Mouse (Mus musculus) hindbrain, postnatal 0 days (tissue): ENCODE results near the gene Gm27027. TPM values are rescaled to one million over a fixed set of nuclear protein-coding genes. Genes with fewer than 3 reads are reported as not detected.

Experiments used
- ATAC-seq: fragments of 200-750 bp; cut with Nextera tagmentation; 2 replicates; pipeline ENCODE4 v1.8.0; 2017; ENCODE audit warnings: mild to moderate bottlenecking, moderate TSS enrichment, moderate library complexity
- DNase-seq: peaks from one replicate; pipeline ENCODE4 v3.0.0-alpha.2; 2015; ENCODE audit warnings: low spot score
- H3K27ac ChIP-seq: fragments of 300-500 bp; sonication (generic); 2 replicates; pipeline ENCODE4 v1.5.1; 2014; ENCODE audit warnings: mild to moderate bottlenecking
- H3K27me3 ChIP-seq: fragments of 300-500 bp; sonication (generic); 2 replicates; pipeline ENCODE4 v1.6.1; 2014; ENCODE audit warnings: low read length, mixed read lengths; ENCODE audit not compliant: insufficient read depth
- H3K36me3 ChIP-seq: fragments of 300-500 bp; sonication (generic); 2 replicates; pipeline ENCODE4 v1.6.1; 2014; ENCODE audit warnings: low read length, mixed read lengths; ENCODE audit not compliant: insufficient read depth
- H3K4me1 ChIP-seq: fragments of 300-500 bp; sonication (generic); 2 replicates; pipeline ENCODE4 v1.6.1; 2014; ENCODE audit warnings: antibody characterized with exemption, low read length, mixed read lengths; ENCODE audit not compliant: insufficient read depth
- H3K4me2 ChIP-seq: fragments of 300-500 bp; sonication (generic); 2 replicates; pipeline ENCODE4 v1.6.1; 2014; ENCODE audit warnings: low read depth, mild to moderate bottlenecking, low read length, moderate library complexity, mixed read lengths
- H3K4me3 ChIP-seq: fragments of 300-500 bp; sonication (generic); 2 replicates; pipeline ENCODE4 v1.5.1; 2014; ENCODE audit warnings: low read length
- H3K9ac ChIP-seq: fragments of 300-500 bp; sonication (generic); replicated peaks from 2 replicates; pipeline ENCODE4 v1.6.1; 2014; ENCODE audit warnings: mild to moderate bottlenecking, low read length, moderate library complexity, mixed read lengths
- H3K9me3 ChIP-seq: fragments of 300-500 bp; sonication (generic); 2 replicates; pipeline ENCODE4 v1.6.1; 2016; ENCODE audit warnings: low read length, mixed read lengths
- CTCF ChIP-seq: IDR thresholded peaks from 2 replicates; pipeline ENCODE4 v1.5.1; 2016; ENCODE audit warnings: antibody characterized with exemption, control low read depth, low read depth
- WGBS: fragments of 180-500 bp; shearing (Covaris S2); extraction: QIAGEN DNeasy Blood & Tissue Kit; methylation state at CpG from one replicate; pipeline ENCODE4 v1.1.7; 2014; 5-methylcytosine and 5-hydroxymethylcytosine counted together
- polyA plus RNA-seq: library from polyadenylated mRNA; unstranded; fragments of >200 nt; fragmentation: Nextera tagmentation; extraction: Ambion mirVana; gene quantifications from 2 replicates; pipeline ENCODE4 v1.2.1, GENCODE M21; 2015
- total RNA-seq: library from RNA; depleted of rRNA; stranded (reverse); fragments of >200 nt; gene quantifications from 2 replicates; pipeline ENCODE4 v1.2.3, GENCODE M21; 2014; rRNA removed

The Gm27027 gene
- total and polyA plus RNA-seq, 2 experiments from 2014 or later: not detected

DNA sequence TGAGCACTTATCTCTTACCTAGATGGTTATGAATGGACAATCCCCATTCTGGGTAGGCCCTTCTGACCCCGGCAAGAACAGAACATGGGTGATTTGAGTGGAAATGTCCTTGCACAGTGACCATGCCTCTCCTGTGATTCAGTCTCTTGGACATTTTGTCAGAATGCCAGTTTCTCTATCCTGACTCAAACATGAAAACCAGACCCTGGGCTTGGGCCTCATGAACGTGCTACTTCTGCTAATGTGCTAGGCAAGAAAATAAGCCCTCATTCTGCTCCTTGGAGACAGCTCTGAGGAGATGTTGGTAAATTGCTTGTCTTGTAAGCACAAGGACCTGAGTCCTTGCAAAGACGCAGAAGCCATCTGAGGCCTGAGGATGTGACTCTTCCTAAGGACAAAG, 77.1 kb downstream of the Gm27027 start:
- no peak for TF ChIP-seq CTCF
- DNase-seq (no peak), ATAC-seq (no peak)
- H3K36me3 ChIP-seq: no peaks in the 10 kb centered on the region
- H3K4me1 ChIP-seq: no peaks in the 10 kb centered on the region
- no peak overlapping the region for H3K4me3 ChIP-seq
- 90% methylated on average over 3 of the region's 3 CpGs for WGBS
- H3K27me3 ChIP-seq: no peaks in the 10 kb centered on the region
- H3K9ac ChIP-seq: no peak overlapping the region
- H3K4me2 ChIP-seq: no peak overlapping the region
- H3K27ac ChIP-seq: no peak overlapping the region
- H3K9me3 ChIP-seq: no peaks in the 10 kb centered on the region

DNA sequence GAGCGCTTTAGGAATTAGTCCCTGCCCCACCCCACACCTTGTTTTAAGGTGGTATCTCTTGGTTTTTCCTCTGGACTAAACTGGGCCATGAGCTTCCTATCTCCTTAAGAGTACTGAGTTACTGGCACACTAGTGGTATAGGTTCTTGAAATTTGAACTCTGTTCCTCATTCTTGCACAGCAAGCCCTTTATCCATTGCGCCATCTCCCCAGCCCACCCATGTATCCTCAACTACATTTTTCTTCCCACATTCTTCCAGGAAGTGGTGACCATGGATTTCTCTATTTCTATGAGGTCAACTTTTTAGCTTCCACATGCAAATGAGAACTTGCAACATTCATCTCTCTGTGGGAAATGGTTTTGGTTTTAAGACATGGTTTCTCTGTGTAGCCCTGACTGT, 82.6 kb downstream of the Gm27027 start:
- Histone ChIP-seq H3K9me3 (no peaks in the 10 kb centered on the region), H3K4me2 (no peak overlapping the region), H3K36me3 (no peaks in the 10 kb centered on the region), H3K4me3 (no peak overlapping the region), H3K4me1 (0 out of 2 replicates have a peak, but pooled peaks cover 6% of the 10 kb centered on the region), H3K9ac (no peak overlapping the region), H3K27me3 (no peaks in the 10 kb centered on the region), H3K27ac (no peak overlapping the region)
- WGBS: 93% methylated on average over 2 of the region's 2 CpGs
- no peak for TF ChIP-seq CTCF
- ATAC-seq (no peak), DNase-seq (no peak)

DNA sequence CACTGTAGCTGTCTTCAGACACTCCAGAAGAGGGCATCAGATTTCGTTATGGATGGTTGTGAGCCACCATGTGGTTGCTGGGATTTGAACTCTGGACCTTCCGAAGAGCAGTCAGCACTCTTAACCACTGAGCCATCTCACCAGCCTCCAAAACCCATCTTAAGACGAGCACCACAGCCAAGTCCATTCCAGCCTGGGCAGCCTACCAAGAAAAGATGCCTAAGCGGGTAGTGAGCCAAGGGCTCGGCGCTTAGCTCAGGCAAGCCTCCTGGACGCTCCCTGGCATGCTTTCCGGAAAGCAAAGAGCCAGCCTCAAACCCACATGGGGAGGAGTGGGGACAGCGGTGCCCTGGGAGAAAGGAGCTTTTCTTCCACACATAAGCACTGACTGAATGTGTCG, 84.2 kb downstream of the Gm27027 start:
- no peak overlapping the region for H3K27ac ChIP-seq
- peak; percentile 76 for DNase-seq
- H3K4me1 ChIP-seq: peaks cover 21% of the 10 kb centered on the region; the same call in 1 of the 2 replicates
- H3K4me2 ChIP-seq: no peak overlapping the region
- H3K4me3 ChIP-seq: no peak overlapping the region
- 52% methylated on average over 10 of the region's 10 CpGs for WGBS
- no peaks in the 10 kb centered on the region for H3K36me3 ChIP-seq
- TF ChIP-seq CTCF: no peak
- H3K9ac ChIP-seq: no peak overlapping the region
- peak; percentile 56; the same call in 1 of the 2 replicates for ATAC-seq
- H3K9me3 ChIP-seq: no peaks in the 10 kb centered on the region
- no peaks in the 10 kb centered on the region for H3K27me3 ChIP-seq

DNA sequence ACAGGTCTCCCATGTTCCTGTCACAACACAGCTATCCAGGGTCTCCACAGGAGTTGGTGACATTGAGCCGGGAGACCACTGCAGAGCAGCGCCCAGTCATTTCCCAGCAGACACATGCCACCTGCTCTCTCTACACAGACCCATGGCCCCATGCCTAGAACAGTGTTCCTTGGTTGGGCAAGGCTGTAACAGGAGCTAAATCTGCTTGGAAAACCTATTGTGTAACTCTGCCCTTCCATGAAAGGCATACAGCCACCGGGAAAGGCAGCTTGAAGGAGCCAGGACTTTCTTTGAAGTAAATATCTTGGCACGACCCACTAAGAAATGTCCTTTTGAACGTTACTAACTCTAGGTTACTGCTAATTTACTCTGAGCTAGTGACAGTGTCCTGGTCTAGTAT, 86.4 kb downstream of the Gm27027 start:
- ATAC-seq: peak; percentile 38; the same call in 1 of the 2 replicates

DNA sequence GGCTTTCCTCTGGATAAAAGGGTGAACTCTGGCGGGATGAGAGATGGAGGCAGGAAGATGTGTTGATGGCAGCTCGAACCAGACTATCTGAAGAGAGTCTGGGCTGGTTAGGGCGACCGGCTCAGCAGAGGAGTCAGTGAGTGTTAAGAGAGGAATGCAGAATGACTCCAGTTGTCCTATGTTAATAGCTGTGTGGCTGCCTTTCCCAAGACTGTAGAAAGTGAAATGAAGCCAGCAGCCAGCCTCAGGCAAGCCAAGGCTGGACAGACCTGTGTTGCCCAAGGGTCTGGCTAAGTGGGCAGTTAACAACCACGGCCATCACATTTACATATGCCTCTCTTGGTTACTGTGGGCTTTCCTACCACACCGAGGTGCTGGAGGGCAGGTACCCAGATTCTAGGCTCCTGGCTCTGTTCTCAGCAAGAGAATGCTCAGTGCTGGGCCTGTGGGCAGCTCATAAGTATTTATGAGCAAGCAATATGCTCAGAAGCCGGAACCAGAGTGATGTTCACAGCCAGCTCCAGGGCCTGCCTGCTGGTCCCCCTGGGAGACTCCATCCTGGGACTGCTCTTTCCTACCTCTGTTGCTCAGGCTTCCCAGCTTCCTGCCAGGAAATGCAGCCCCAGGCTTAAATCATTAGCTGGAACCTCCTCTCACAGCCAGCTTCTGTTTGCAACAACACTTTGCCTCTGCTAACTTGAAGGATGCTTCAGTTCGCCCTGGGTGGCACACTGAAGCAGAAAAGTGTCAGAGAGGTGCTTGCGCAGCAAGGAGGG, 88.4 kb downstream of the Gm27027 start:
- Histone ChIP-seq H3K9ac (no peak overlapping the region), H3K27me3 (no peaks in the 10 kb centered on the region), H3K27ac (peak overlapping the region; percentile 63), H3K4me1 (peaks cover 24% of the 10 kb centered on the region; the same call in 1 of the 2 replicates), H3K4me3 (no peak overlapping the region), H3K4me2 (no peak overlapping the region), H3K36me3 (no peaks in the 10 kb centered on the region), H3K9me3 (no peaks in the 10 kb centered on the region)
- ATAC-seq (peak; percentile 50; the same call in 1 of the 2 replicates), DNase-seq (peak; percentile 54)
- TF ChIP-seq CTCF: no peak
- 52% methylated on average over 9 of the region's 9 CpGs for WGBS

More for the DNA sequence above, 86.4 kb downstream of the Gm27027 start:
- H3K4me1 ChIP-seq: peaks cover 24% of the 10 kb centered on the region; the same call in 1 of the 2 replicates
- H3K9ac ChIP-seq: no peak overlapping the region
- TF ChIP-seq CTCF: no peak
- H3K27me3 ChIP-seq: no peaks in the 10 kb centered on the region
- H3K4me2 ChIP-seq: no peak overlapping the region
- 36% methylated on average over 5 of the region's 5 CpGs for WGBS
- no peaks in the 10 kb centered on the region for H3K36me3 ChIP-seq
- H3K27ac ChIP-seq: no peak overlapping the region; the same call in 1 of the 2 replicates
- H3K9me3 ChIP-seq: no peaks in the 10 kb centered on the region
- peak; percentile 26 for DNase-seq
- H3K4me3 ChIP-seq: no peak overlapping the region

Other genes with a start within 250 kb of the Gm27027 start
- 34.9 and 37.8 TPM in 2 replicates for gene Ext2, start 173.8 kb downstream of the Gm27027 start, total RNA-seq
- gene Ext2, start 173.8 kb downstream of the Gm27027 start, polyA plus RNA-seq: 69.8 and 70.3 TPM in 2 replicates
- gene Accs, start 146.4 kb downstream of the Gm27027 start, total RNA-seq: 12.0 and 19.1 TPM in 2 replicates
- gene Accs, start 146.4 kb downstream of the Gm27027 start, polyA plus RNA-seq: 6.5 and 6.6 TPM in 2 replicates
- not detected in 2 replicates for gene Accsl, start 127.2 kb downstream of the Gm27027 start, total RNA-seq
- gene Accsl, start 127.2 kb downstream of the Gm27027 start, polyA plus RNA-seq: 0.30 and 0.39 TPM in 2 replicates
- 38.5 and 51.4 TPM in 2 replicates for gene Gm13889, start 39.2 kb downstream of the Gm27027 start, total RNA-seq
- 16.4 and 17.4 TPM in 2 replicates for gene Gm13889, start 39.2 kb downstream of the Gm27027 start, polyA plus RNA-seq
- gene Alkbh3, start 14.5 kb upstream of the Gm27027 start, total RNA-seq: 21.6 and 61.1 TPM in 2 replicates
- 48.9 and 51.7 TPM in 2 replicates for gene Alkbh3, start 14.5 kb upstream of the Gm27027 start, polyA plus RNA-seq
- 50.9 and 55.5 TPM in 2 replicates for gene Hsd17b12, start 161.6 kb upstream of the Gm27027 start, total RNA-seq
- gene Hsd17b12, start 161.6 kb upstream of the Gm27027 start, polyA plus RNA-seq: 154 and 162 TPM in 2 replicates